Mouse (Mus musculus): ENCODE measurements around the gene 1110004F10Rik.

Gene 1110004F10Rik

DNA sequence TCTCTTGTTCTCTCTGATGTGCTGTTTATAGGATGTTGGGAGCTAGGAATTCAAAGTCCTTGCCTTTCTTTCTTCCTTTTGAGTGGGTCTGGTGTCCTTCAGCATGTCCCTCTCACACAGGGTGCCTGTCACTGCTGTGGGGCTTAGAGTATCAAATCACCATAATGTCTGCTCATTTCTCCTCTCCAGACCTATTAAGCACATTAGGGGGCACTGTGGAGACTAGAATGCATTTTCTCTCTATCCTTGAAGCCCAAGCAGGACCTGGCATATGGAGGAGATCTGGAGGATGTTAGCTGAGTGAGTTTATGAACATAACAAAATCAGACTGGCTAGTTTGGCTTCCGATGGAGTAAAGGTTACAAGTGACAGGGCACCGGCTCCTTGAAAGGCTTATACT lies 107.9 kb downstream of the 1110004F10Rik start:
- no peak for DNase-seq

DNA sequence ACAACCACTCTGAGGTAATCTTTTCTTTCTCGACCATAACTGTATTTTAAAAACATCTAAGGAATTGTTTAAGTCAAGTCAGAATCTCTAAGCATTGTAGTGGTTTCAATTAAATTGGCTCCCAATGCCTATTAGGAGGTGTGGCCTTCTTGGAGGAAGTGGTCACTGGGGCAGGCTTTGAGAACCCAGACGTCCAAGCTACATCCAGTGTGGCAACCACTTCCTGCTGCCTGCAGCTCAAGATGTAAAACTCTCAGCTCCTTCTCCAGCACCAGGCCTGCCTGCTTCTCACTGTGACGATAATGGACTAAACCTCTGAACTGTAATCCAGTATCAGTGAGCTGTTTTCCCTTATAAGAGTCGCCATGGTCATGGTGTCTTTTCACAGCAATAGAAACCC lies 110.4 kb downstream of the 1110004F10Rik start:
- DNase-seq = no peak

DNA sequence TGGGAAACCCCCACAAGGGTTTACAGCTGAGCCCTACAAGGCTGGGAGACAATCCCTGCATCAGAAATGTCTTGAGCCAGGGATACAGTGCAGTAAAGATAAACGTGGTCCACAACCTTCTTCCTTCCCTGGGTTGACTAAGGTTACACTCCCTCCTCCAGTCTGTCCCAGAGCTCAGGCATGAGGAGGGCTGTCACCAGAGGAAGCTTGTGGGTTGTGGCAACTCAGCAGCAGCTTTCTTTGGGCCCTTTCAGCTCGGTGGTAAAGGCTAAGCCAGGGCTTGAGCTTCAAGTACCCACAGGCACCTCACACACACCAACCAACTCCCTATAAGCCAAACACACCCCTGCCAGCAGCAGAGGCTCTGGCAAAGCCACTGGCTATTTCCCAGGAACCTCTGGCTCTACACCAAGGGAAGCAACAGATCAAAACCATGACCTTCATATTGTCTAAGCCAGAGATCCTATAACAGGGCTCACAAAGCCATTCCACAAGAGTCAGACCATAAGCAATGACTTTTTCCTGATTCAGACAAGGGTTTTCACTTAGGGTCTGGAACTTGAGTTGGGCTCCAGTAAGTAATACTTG lies 114.7 kb downstream of the 1110004F10Rik start:
- DNase-seq = no peak

Data from kidney, postnatal 36 days (tissue).